Mouse (Mus musculus): Measurements from ENCODE around the gene Kcnj10. TPM values are rescaled to one million over a fixed set of nuclear protein-coding genes. Genes with fewer than 3 reads are reported as not detected.

Kcnj10 gene
- polyA plus RNA-seq, 1 experiment = 112 TPM

GRCm38 (mm10) chr1:172311921-172312767 lies 28.9 kb upstream of the Kcnj10 start:
- peak in 1 of 2 experiments; percentile 71 for DNase-seq (ENCODE audit: extremely low spot score in 1 of 2, low spot score in 1 of 2)

GRCm38 (mm10) chr1:172312768-172313561 lies 28.0 kb upstream of the Kcnj10 start:
- DNase-seq (ENCODE audit: extremely low spot score in 1 of 2, low spot score in 1 of 2) = peak in 1 of 2 experiments; percentile 74

- DNase-seq (ENCODE audit: extremely low spot score in 1 of 2, low spot score in 1 of 2) = peak in 1 of 2 experiments; percentile 52
These were observed 27.2 kb upstream of the Kcnj10 start for GRCm38 (mm10) chr1:172313613-172314411.

- DNase-seq (ENCODE audit: extremely low spot score in 1 of 2, low spot score in 1 of 2) = no peak
These were observed 26.1 kb upstream of the Kcnj10 start for GRCm38 (mm10) chr1:172314911-172315310.

GRCm38 (mm10) chr1:172317431-172317830 lies 23.6 kb upstream of the Kcnj10 start:
- no peak for DNase-seq (ENCODE audit: extremely low spot score in 1 of 2, low spot score in 1 of 2)

- no peak for DNase-seq (ENCODE audit: extremely low spot score in 1 of 2, low spot score in 1 of 2)
These were observed 23.1 kb upstream of the Kcnj10 start for GRCm38 (mm10) chr1:172317946-172318345.

DNA sequence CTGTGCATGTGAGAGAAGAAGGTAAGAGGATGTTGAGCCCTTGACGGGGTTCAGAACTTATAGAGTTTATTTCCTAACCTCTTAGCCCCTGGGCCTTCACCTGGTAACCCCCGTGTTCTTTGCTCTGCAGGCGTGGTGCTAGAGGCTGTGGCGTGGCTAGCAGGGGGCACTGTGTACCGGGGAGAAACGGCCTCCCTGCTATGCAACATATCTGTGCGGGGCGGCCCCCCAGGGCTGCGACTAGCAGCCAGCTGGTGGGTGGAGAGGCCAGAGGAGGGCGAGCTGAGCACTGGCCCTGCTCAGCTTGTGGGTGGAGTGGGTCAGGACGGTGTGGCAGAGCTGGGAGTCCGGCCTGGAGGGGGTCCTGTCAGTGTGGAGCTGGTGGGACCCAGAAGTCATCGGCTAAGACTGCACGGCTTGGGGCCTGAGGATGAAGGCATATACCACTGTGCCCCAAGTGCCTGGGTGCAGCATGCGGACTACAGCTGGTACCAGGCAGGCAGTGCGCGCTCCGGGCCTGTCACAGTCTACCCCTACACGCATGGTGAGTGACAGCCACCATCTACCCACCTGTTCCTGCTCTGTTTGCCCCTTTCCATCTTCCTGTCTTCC lies 22.5 kb upstream of the Kcnj10 start:
- peak in 1 of 2 experiments; percentile 62 for DNase-seq (ENCODE audit: extremely low spot score in 1 of 2, low spot score in 1 of 2)

DNA sequence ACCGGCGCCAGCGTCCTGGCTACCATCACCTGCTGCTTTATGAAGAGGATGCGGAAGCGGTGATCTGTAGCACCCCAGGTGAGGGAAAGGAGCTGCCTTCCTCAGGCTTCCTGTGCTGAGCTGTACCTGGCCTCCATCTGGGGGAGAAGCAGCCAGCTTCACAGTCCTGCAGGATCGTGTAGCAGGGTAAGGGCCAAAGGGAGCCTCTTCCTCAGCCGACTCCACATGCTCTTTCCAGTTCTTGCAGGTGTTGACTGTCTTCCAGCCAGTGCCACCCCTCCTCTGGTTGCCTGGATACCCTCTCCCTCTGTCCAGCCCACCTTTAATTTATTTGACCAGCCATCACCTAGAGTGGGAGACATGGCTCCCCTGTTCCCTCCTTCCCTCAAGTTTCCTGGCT lies 21.7 kb upstream of the Kcnj10 start:
- DNase-seq (ENCODE audit: extremely low spot score in 1 of 2, low spot score in 1 of 2) = peak in 1 of 2 experiments; percentile 43

DNA sequence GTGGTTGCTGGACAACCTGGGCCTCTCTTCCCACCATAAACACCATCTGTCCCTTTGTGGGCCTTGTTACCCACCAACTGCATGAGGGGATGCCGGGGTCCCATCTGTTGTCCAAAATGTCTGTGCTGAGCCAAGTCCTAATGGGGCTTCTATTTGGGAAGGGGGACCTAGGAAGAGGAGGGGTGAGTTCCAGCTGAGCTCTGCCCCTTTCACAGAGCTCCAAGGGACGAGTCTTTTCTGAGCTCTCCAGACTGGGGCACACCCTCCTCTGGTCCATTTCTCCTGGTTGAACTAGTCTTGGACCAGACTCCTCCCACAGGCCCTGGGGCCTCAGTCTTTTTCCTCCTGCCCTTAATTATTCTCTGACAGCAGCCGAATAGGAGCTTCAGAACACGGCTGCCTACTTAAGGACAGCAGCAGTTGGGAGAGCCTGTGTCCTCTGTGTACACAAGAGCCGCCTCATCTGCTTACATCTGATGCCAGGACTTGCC lies 21.0 kb upstream of the Kcnj10 start:
- DNase-seq (ENCODE audit: extremely low spot score in 1 of 2, low spot score in 1 of 2) = peak in 1 of 2 experiments; percentile 63

- DNase-seq (ENCODE audit: extremely low spot score in 1 of 2, low spot score in 1 of 2) = peak in 1 of 2 experiments; percentile 13
These were observed 18.3 kb upstream of the Kcnj10 start for GRCm38 (mm10) chr1:172322725-172323124.

GRCm38 (mm10) chr1:172323298-172323697 lies 17.7 kb upstream of the Kcnj10 start:
- DNase-seq (ENCODE audit: extremely low spot score in 1 of 2, low spot score in 1 of 2) = no peak

DNA sequence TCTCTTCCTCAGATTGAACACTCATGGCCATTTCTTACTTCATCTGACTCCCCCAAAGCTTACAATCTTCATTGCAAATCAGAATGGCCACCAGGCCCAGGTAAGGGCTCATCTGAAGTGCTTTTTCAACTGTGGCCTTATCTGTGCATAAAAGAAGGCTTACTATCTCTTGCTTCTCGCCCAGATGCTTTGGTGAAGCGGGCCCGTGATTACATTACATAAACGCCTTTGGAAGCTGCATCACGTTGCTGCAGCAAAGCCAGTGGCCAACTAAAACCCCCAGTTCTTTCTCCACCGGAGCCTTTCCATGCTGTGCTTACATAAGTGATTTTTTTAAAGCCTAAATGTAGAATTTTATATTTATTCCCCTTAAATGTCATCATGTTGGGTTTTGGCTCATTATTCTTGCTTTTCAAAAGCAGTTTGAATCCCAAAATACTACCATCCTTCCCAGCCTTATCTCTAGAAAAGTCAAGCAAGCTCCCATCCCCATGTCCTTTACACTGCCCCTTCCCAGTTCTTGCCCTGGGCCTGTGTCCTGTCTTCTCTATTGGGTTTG lies 17.1 kb upstream of the Kcnj10 start:
- DNase-seq (ENCODE audit: extremely low spot score in 1 of 2, low spot score in 1 of 2) = peak; percentile 84 to 85

GRCm38 (mm10) chr1:172324725-172325124 lies 16.3 kb upstream of the Kcnj10 start:
- peak in 1 of 2 experiments; percentile 88 for DNase-seq (ENCODE audit: extremely low spot score in 1 of 2, low spot score in 1 of 2)

GRCm38 (mm10) chr1:172325680-172326535 lies 15.1 kb upstream of the Kcnj10 start:
- DNase-seq (ENCODE audit: extremely low spot score in 1 of 2, low spot score in 1 of 2) = peak in 1 of 2 experiments; percentile 76

GRCm38 (mm10) chr1:172326684-172327083 lies 14.3 kb upstream of the Kcnj10 start:
- DNase-seq (ENCODE audit: extremely low spot score in 1 of 2, low spot score in 1 of 2) = no peak

GRCm38 (mm10) chr1:172327206-172328001 lies 13.6 kb upstream of the Kcnj10 start:
- DNase-seq (ENCODE audit: extremely low spot score in 1 of 2, low spot score in 1 of 2) = peak in 1 of 2 experiments; percentile 74

GRCm38 (mm10) chr1:172328041-172328440 lies 13.0 kb upstream of the Kcnj10 start:
- no peak for DNase-seq (ENCODE audit: extremely low spot score in 1 of 2, low spot score in 1 of 2)

DNA sequence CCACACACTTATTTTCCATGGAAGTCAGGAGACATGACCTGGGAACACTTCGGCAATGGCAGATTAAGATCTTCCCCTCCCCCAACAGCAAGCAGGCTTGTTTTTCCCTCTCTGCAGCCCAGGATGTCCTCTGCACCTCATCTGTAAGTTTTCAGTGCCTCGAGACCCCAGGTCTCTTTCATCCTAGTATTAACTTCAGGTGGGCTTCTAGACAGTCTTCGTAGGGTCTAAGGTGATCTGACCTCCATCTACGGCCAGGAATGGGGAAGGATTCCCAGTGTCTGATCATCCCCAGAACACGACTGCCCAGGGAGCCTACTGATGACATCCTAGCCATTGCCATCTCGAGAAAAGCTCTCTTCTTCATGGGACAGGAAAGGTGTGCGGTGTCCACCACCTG lies 12.5 kb upstream of the Kcnj10 start:
- DNase-seq (ENCODE audit: extremely low spot score in 1 of 2, low spot score in 1 of 2) = no peak
